Mouse (Mus musculus) forebrain, embryonic 11.5 days (tissue): ENCODE measurements at regions not wholly inside any gene's neighbourhood (a gene's known extent, or its start where the extent isn't known, plus 50 kb on each side); places are given as distances from the start of the nearest gene placed in this dataset.

Source experiments
- ATAC-seq: fragments of 200-750 bp; cut with Nextera tagmentation; replicated peaks from 2 replicates; pipeline ENCODE4 v1.8.0; 2017; ENCODE audit warnings: moderate TSS enrichment; ENCODE audit not compliant: low FRiP score
- DNase-seq: peaks from one replicate; pipeline ENCODE4 v3.0.0-alpha.2; 2017; ENCODE audit warnings: low spot score
- H3K27ac ChIP-seq: fragments of 300-500 bp; sonication (generic); 2 replicates; pipeline ENCODE4 v1.5.1; 2014; ENCODE audit warnings: low read depth, low read length
- H3K27me3 ChIP-seq: fragments of 300-500 bp; sonication (generic); 2 replicates; pipeline ENCODE4 v1.6.1; 2014; ENCODE audit warnings: mild to moderate bottlenecking, low read length, mixed read lengths; ENCODE audit not compliant: control insufficient read depth, insufficient read depth
- H3K36me3 ChIP-seq: fragments of 300-500 bp; sonication (generic); 2 replicates; pipeline ENCODE4 v1.6.1; 2014; ENCODE audit warnings: mild to moderate bottlenecking, low read length, moderate library complexity, mixed read lengths; ENCODE audit not compliant: control insufficient read depth, insufficient read depth
- H3K4me1 ChIP-seq: fragments of 300-500 bp; sonication (generic); replicated peaks from 2 replicates; pipeline ENCODE4 v1.6.1; 2014; ENCODE audit warnings: low read length, mixed read lengths; ENCODE audit not compliant: control insufficient read depth, insufficient read depth
- H3K4me2 ChIP-seq: fragments of 300-500 bp; sonication (generic); 2 replicates; pipeline ENCODE4 v1.6.1; 2014; ENCODE audit warnings: low read depth, mild to moderate bottlenecking, low read length, moderate library complexity, mixed read lengths; ENCODE audit not compliant: severe bottlenecking
- H3K4me3 ChIP-seq: fragments of 300-500 bp; sonication (generic); 2 replicates; pipeline ENCODE4 v1.5.1; 2014; ENCODE audit warnings: low read depth, low read length
- H3K9ac ChIP-seq: fragments of 300-500 bp; sonication (generic); 2 replicates; pipeline ENCODE4 v1.6.1; 2014; ENCODE audit warnings: low read length
- H3K9me3 ChIP-seq: fragments of 300-500 bp; sonication (generic); 2 replicates; pipeline ENCODE4 v1.6.1; 2016; ENCODE audit warnings: low read length, mixed read lengths; ENCODE audit not compliant: control insufficient read depth
- WGBS: fragments of 180-500 bp; shearing (Covaris S2); extraction: QIAGEN DNeasy Blood & Tissue Kit; methylation state at CpG from one replicate; pipeline ENCODE4 v1.1.7; 2014; 5-methylcytosine and 5-hydroxymethylcytosine counted together

DNA sequence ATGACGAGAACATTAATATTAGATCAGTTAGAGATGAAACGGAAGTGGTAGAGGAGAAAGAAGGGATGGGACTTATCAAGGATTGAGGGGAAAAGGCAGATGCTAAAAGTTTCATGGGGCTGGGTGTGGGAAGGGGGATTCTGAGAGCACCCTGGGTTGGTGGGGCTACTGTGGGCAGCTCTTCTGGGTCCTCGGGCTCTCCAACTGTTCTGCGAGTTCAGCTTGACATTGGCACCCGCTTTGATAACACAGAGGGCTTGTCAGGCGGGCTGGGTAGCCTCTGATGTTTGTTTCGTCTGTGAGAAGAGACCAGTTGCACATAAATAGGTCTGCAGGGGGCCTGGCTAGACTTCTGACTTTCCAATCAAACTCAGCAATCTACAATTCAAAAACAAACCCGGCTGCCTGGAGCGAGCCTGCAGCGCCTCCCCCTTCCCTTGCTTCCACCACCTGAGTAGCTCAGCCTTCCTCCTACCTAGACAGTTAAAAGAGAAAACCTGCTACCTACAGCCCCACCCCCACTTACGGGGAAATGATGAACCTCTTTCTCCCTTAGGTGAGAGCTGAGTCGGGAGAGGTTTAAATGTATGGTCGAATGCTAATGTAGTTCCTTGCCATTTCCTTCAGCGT, 143.4 kb downstream of the Trim29 start:
- Histone ChIP-seq H3K9ac (no peak overlapping the region), H3K9me3 (no peaks in the 10 kb centered on the region), H3K4me2 (no peak overlapping the region), H3K4me3 (no peak overlapping the region), H3K36me3 (no peaks in the 10 kb centered on the region), H3K27ac (no peak overlapping the region), H3K27me3 (peaks cover 9% of the 10 kb centered on the region), H3K4me1 (peaks cover 9% of the 10 kb centered on the region)
- no peak for ATAC-seq
- DNase-seq, result no peak
- WGBS, result 3% methylated on average over 14 of the region's 14 CpGs

DNA sequence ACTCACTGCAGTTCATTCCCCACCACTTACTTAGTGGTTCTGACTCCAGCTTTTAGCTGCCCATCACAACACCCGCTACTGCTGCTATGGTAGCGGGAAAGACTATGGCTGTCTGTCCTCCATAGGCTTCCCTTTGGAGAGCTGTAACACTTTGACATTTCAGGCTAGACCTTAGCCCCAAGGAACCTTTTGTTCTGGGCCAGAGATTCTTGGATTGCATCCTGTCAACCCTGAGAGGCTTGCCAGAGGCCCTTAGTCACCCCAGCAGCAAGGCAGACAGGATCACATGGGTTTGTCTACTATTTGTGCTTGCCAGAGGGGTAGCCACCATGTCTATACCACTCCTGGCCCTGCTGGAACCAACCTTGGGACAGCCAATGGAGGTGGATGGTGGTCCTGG, 147.1 kb downstream of the Trim29 start:
- DNase-seq (no peak), ATAC-seq (no peak)
- Histone ChIP-seq H3K27me3 (peaks cover 9% of the 10 kb centered on the region), H3K4me1 (peaks cover 9% of the 10 kb centered on the region), H3K4me2 (no peak overlapping the region), H3K9me3 (no peaks in the 10 kb centered on the region), H3K9ac (no peak overlapping the region), H3K36me3 (no peaks in the 10 kb centered on the region), H3K4me3 (no peak overlapping the region), H3K27ac (no peak overlapping the region)
- WGBS, result 94% methylated on average over 2 of the region's 2 CpGs

DNA sequence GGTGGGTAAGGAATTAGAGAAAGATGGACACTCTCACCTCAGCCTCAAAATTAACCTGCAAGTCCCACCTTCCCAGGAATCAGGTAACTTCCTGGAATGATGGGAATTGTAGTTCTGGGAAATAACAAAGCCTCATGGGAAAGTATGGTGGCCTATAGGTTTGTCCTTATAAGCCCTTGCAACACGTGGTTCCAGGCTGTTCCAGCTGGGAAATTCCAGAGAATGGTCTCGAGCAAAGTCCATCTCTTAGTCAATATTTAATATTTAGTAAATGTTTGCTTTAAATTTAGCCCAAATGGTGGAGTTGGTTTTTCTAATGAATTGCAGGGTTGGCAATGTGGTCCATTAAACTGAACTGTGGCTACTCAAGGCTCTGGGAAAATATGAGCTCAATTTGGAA, 150.5 kb downstream of the Trim29 start:
- no peaks in the 10 kb centered on the region for H3K9me3 ChIP-seq
- no peaks in the 10 kb centered on the region for H3K36me3 ChIP-seq
- 61% methylated on average over 2 of the region's 2 CpGs for WGBS
- H3K4me2 ChIP-seq, result no peak overlapping the region
- H3K4me1 ChIP-seq, result no peaks in the 10 kb centered on the region
- H3K27me3 ChIP-seq, result no peaks in the 10 kb centered on the region
- H3K4me3 ChIP-seq, result no peak overlapping the region
- ATAC-seq (no peak), DNase-seq (no peak)
- H3K27ac ChIP-seq, result no peak overlapping the region
- no peak overlapping the region for H3K9ac ChIP-seq

DNA sequence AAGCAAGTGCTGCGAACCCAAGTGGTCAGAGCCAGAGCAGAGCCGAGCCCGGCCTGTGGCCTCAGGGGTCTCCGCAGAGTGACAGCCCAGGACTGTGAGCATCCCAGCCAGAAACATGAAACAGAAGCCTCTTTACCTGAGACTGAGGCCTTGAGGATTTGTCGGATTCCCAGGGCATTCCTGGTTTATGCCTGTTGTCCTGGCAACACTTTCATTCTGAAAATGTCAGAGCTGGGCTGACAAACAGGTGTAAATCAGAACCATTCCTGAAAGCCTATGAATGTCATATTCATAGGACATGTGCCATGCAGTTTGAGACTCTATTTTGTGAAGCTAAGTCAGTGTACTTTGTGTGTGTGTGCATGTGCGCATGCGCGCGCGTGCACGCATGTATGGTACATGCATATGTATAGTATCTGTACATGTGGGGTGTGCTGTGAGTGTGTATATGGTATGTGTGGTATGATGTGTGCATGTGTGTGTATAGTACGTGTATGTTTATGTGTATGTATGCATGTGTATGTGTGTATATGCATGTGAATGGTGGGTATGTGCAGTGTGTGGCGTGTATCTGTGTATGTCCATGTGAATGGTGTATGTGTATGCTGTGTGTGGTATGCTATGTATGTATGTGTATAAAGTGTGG, 152.9 kb downstream of the Trim29 start:
- no peak for ATAC-seq
- H3K4me1 ChIP-seq, result no peaks in the 10 kb centered on the region
- H3K36me3 ChIP-seq, result no peaks in the 10 kb centered on the region
- no peak overlapping the region for H3K27ac ChIP-seq
- 89% methylated on average over 13 of the region's 13 CpGs for WGBS
- H3K27me3 ChIP-seq, result no peaks in the 10 kb centered on the region
- no peaks in the 10 kb centered on the region for H3K9me3 ChIP-seq
- no peak for DNase-seq
- H3K4me2 ChIP-seq, result no peak overlapping the region
- no peak overlapping the region for H3K4me3 ChIP-seq
- no peak overlapping the region for H3K9ac ChIP-seq

DNA sequence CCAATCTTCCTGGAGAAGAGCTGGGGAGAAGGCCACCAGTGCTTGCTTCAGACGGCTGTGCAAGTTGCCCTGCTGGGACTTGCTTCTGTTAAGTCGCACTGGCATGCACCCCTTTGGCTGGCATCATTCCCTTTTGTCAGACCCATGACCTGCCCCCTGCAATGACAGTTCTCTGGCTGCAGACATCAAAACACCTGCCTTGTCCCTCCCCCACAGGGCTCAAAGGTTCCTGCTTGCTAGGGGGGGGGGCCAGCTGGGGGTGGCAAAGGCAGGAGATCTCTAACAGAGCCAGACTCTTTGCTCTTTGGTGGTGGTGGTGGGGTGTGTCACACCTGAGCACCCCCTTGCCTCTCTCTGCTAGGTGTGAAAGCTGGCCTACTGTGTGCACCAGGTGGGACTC, 154.5 kb downstream of the Trim29 start:
- 51% methylated on average over 2 of the region's 2 CpGs for WGBS
- Histone ChIP-seq H3K27ac (no peak overlapping the region), H3K36me3 (no peaks in the 10 kb centered on the region), H3K4me1 (no peaks in the 10 kb centered on the region), H3K4me2 (no peak overlapping the region), H3K27me3 (no peaks in the 10 kb centered on the region), H3K9ac (no peak overlapping the region), H3K4me3 (no peak overlapping the region), H3K9me3 (no peaks in the 10 kb centered on the region)
- ATAC-seq, result no peak
- DNase-seq, result no peak

DNA sequence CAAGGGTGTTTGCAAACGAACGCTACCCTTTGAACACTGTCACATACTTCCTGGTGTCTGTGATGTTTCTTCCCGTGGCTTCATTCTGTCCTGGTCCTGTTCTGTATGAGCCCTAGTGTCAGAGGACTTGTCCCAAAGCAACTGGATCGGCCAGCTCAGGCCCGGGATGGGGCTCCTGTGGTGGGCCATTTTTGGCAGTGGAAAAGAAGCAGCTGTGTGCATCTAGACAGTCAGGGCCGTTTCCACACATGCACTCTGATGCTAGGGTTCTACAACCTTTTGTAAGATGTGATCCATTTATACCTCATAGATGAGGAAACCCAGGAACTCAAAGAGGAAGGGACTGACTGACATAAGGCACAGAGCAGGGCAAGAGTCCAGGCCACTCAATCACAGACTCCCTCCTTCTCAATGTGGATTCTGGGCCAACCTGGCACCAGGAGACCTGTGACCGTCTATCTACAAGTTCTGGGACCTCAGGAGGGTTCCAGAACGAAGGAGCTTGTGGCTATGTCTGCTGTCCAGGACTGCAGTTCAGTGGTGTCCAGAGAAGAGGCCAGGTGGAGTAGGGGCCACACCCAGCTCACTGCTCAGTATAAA, 155.2 kb downstream of the Trim29 start:
- no peaks in the 10 kb centered on the region for H3K36me3 ChIP-seq
- DNase-seq (no peak), ATAC-seq (no peak)
- no peak overlapping the region for H3K9ac ChIP-seq
- no peaks in the 10 kb centered on the region for H3K9me3 ChIP-seq
- WGBS, result 72% methylated on average over 8 of the region's 8 CpGs
- H3K27ac ChIP-seq, result no peak overlapping the region
- no peak overlapping the region for H3K4me2 ChIP-seq
- no peaks in the 10 kb centered on the region for H3K4me1 ChIP-seq
- no peak overlapping the region for H3K4me3 ChIP-seq
- H3K27me3 ChIP-seq, result no peaks in the 10 kb centered on the region

DNA sequence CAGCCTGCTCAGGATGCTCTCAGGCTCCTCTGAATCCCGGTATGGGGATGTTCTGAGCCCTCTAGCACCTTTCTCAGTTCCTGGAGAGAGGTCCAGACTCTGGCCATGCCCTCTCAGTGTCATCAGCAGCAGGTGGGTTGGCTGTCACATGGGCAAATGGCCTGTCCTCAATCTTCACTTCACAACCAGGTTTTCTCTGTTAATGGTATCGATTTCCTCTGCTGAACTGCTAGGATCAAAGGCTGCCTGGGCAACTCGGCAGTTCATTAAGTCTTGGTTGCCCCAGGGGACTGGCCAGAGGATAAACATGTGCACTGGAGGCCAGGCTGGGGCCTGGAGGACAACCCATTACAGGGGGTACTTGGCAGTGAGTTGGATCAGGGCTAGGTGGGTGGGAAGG, 156.2 kb downstream of the Trim29 start:
- DNase-seq (no peak), ATAC-seq (no peak)
- 62% methylated on average over 3 of the region's 3 CpGs for WGBS
- Histone ChIP-seq H3K36me3 (no peaks in the 10 kb centered on the region), H3K9ac (no peak overlapping the region), H3K27ac (no peak overlapping the region), H3K4me2 (no peak overlapping the region), H3K4me1 (no peaks in the 10 kb centered on the region), H3K9me3 (no peaks in the 10 kb centered on the region), H3K27me3 (no peaks in the 10 kb centered on the region), H3K4me3 (no peak overlapping the region)

DNA sequence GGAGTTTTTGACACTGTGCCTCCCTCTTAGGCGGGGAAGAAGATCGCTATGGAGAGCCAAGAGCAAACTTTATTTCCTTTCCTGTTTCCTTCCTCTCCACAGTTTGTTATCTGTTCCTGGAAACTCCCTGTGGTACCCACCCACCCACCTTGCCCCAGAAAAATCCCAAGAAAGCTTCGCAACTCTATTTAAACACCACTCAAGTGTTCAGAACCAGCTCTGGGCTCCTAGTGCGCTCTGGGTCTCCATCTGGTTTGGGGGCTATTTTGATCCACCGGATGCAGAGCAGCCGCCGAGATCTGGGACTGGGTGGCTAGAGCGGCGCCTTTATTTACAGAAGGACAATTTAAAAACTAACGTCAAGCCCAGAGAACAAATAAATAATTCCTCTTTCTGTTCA, 158.6 kb downstream of the Trim29 start:
- H3K27ac ChIP-seq, result no peak overlapping the region
- H3K9me3 ChIP-seq, result no peaks in the 10 kb centered on the region
- H3K4me3 ChIP-seq, result no peak overlapping the region
- no peaks in the 10 kb centered on the region; the same call in 1 of the 2 replicates for H3K4me1 ChIP-seq
- no peaks in the 10 kb centered on the region for H3K36me3 ChIP-seq
- no peak overlapping the region for H3K9ac ChIP-seq
- DNase-seq, result no peak
- ATAC-seq, result no peak
- H3K4me2 ChIP-seq, result no peak overlapping the region
- H3K27me3 ChIP-seq, result no peaks in the 10 kb centered on the region
- WGBS, result 89% methylated on average over 10 of the region's 10 CpGs

DNA sequence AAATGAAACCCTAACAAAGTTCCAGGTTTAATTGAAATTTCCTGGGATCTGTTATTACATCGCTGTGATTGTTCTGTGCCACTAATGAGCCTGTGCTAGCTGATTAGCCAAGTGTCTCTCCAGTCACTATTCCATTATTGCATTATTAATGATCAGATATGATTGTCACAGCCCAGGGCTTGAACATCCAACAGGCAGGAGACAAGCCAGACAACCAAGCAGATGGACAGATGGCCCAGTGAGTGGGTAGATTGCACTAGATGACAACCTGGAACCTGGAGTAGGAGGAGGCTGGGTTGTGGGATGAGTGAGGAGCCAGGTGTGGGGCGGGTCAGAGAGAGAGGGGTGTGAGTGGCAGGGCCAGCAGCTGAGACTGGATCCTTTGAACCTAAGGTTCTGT, 161.6 kb downstream of the Trim29 start:
- Histone ChIP-seq H3K4me2 (no peak overlapping the region), H3K27ac (no peak overlapping the region), H3K9me3 (no peaks in the 10 kb centered on the region), H3K36me3 (no peaks in the 10 kb centered on the region), H3K4me3 (no peak overlapping the region), H3K27me3 (no peaks in the 10 kb centered on the region), H3K4me1 (no peaks in the 10 kb centered on the region; the same call in 1 of the 2 replicates), H3K9ac (no peak overlapping the region)
- 71% methylated on average over 2 of the region's 2 CpGs for WGBS
- DNase-seq (no peak), ATAC-seq (no peak)
